Mouse (Mus musculus): ENCODE measurements around the gene Eif4enif1. TPM values are rescaled to one million over a fixed set of nuclear protein-coding genes. Genes with fewer than 3 reads are reported as not detected.

Gene Eif4enif1
- 18.0 and 18.5 TPM in 2 replicates for polyA plus RNA-seq (2015; fragmentation: Nextera tagmentation; extraction: Ambion mirVana)

DNA sequence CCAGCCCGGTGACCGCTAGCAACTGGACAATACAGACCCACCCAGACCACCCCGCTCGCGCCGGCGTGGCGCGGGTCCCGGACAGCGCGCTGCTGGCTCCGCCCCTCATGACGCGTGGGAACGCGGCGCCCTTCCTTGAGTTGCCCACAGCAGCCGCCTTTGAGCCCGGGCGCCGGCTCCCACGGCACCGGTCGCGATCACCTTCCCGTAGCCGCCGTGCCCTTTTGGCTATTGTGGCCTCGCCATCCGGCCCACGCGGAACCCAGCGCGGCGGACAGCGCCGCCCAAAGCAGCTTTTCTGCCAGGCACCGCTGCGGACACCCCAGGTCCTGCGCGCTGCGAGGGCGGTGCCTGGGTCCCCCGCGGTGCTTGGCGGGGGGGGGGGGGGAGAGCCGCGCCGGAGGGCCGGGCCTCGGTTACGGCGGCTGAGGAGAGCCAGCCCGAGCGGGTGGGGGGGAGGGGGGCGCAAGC lies at the start of gene Eif4enif1:
Eif4enif1 (plus strand) TSS at position 162 of the 471 bp plus-strand sequence.

GRCm38 (mm10) chr11:3193363-3193762 lies 8.8 kb upstream of the Eif4enif1 start, which contains the start of gene Sfi1:
Gene Sfi1, minus strand, starts transcription at chr11:3193463.

DNA sequence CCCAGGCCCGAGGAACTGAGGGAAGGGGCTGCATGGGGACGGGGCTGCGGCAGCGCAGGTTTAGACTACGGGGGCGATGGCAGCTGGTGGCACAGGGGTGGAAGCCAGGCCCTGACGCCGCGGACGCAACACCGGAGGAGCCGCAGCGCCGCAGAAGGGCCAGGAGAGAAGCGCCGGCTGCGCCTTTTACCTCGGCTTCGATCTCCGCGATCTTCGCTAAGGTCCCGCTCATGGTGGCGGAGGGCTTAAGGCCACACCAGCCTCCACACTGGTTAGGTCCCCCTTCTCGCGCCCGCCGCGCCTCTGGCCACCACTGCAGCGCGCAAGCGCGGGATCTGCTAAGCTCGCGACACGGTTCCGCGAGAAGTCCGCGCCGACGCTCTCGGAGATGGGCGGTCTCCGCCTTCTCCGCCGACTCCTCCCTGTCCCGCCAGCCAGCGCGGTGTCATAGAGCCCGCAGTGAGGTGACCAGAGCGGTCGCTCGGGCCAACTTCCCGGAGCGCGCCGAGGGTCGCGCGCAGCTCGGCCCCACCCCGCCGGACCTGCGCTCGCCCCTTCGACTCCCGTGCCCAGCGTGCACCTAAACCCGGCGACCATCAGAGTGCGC lies 64.0 kb downstream of the Eif4enif1 start, which contains the start of gene Drg1:
Drg1 (minus strand) TSS at position 337 of the 607 bp plus-strand sequence.

GRCm38 (mm10) chr11:3288521-3289301 lies 86.5 kb downstream of the Eif4enif1 start, which contains the start of gene Patz1:
Gene Patz1, plus strand, starts transcription at chr11:3288874.

Other genes with a start within 250 kb of the Eif4enif1 start
- gene Sfi1, start 8.9 kb upstream of the Eif4enif1 start, polyA plus RNA-seq (2015; fragmentation: Nextera tagmentation; extraction: Ambion mirVana) = 5.6 and 7.2 TPM in 2 replicates
- 119 and 121 TPM in 2 replicates for gene Drg1, start 64.0 kb downstream of the Eif4enif1 start, polyA plus RNA-seq (2015; fragmentation: Nextera tagmentation; extraction: Ambion mirVana)
- 12.5 and 12.9 TPM in 2 replicates for gene Patz1, start 86.5 kb downstream of the Eif4enif1 start, polyA plus RNA-seq (2015; fragmentation: Nextera tagmentation; extraction: Ambion mirVana)
- 20.9 and 28.6 TPM in 2 replicates for gene Pik3ip1, start 128.0 kb downstream of the Eif4enif1 start, polyA plus RNA-seq (2015; fragmentation: Nextera tagmentation; extraction: Ambion mirVana)
- 13.4 and 16.9 TPM in 2 replicates for gene Limk2, start 206.8 kb downstream of the Eif4enif1 start, polyA plus RNA-seq (2015; fragmentation: Nextera tagmentation; extraction: Ambion mirVana)
- 19.9 and 23.5 TPM in 2 replicates for gene Rnf185, start 250.0 kb downstream of the Eif4enif1 start, polyA plus RNA-seq (2015; fragmentation: Nextera tagmentation; extraction: Ambion mirVana)

Data from skeletal muscle tissue, postnatal 0 days (tissue).